Mouse (Mus musculus): ENCODE data around the gene Oat. TPM values are rescaled to one million over a fixed set of nuclear protein-coding genes. Genes with fewer than 3 reads are reported as not detected.

Gene Oat
- 10 to 100 TPM; 53.4 to 57.7 TPM for total RNA-seq (2023)

DNA sequence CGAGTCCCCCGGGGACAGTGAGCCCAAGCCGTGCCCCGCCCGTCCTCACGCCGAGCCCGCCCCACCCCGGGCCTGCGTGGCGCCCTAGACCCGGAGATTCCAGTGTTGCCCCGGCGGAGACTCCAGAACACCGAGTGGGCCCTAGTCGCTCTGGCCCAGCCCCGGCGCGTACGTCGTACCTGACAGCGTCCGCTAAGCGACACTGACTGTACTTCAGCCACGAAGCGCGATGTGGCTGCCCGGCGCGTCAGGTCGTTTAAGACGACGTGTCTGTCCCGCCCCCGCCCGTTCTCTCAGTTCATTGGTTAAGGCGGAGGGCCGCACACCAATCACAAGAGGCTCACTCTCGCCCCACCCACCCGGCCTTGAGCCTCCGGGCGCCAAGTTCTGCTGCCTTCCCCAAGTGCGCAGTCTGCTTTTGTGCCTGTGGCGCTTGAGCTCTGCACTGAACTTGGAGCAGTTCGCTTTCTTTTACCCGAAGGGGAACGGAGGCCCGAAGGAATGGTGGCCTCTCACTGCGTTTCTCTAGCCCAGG lies at the start of gene Oat:
TSS of gene Oat (minus strand) at position 283 of the 535 bp plus-strand sequence.

DNA sequence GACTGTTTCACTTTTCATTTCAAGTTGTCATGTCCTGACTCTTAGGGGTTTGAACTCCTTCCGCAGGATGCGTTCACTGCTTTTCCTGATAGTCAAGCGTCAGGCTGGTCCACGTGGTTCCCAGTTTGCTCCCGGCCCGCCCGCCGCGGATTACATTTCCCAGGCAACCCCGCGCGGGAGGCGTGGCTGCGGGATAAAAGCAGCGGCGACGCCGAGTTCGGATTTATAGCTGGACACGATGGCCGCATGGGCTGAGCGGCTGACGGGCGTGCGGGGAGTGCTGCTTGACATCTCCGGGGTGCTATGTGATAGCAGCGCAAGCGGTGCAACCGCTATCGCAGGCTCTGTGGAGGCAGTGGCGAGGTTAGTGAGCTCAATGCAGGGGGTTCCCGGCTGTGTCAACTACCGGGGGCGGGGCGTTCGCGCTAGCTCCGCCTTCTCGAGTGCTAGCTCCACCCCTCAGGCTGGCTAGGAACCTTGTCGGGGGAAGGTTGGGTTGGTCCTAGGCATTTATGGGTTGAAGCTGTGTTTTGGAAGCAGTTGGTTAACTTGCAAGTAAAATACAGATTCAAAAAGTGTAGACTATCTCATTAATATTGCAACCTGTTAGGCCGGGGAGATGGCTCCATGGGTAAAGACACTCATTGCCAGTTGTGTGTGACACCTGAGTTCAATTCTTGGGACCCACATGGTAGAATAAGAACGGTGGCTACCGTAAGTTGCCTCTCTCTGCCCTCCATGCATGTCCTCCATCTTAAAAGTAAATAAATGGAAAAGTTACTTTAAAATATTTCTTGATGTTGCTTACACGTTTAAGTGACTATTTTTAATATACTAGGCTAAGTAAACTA lies 34.5 kb upstream of the Oat start, which contains the start of gene Lhpp:
TSS of gene Lhpp (plus strand) at position 171 of the 851 bp plus-strand sequence.

GRCm38 (mm10) chr7:132599071-132599975 lies 23.1 kb upstream of the Oat start, which contains the start of gene Nkx1-2:
Gene Nkx1-2, minus strand, starts transcription at chr7:132599637.

Other genes starting within 250 kb of the Oat start
- gene Nkx1-2, start 23.2 kb upstream of the Oat start, total RNA-seq (2023), result not detected
- gene Lhpp, start 34.2 kb upstream of the Oat start, total RNA-seq (2023), result 1 to 10 TPM; 7.6 to 9.0 TPM
- gene Fam53b, start 237.5 kb upstream of the Oat start, total RNA-seq (2023), result 10 to 100 TPM; 72.4 to 73.3 TPM

Measured in monocyte, adult 59 days (primary cell).